Mouse (Mus musculus): ENCODE results near the gene Prkcsh. TPM values are rescaled to one million over a fixed set of nuclear protein-coding genes. Genes with fewer than 3 reads are reported as not detected.
A peak's percentile ranks its signal among the peaks of the same experiment; 100 is the strongest.

Gene Prkcsh
- polyA plus RNA-seq, 1 experiment from 2014 or later = 86.6 TPM

- Histone ChIP-seq H3K9me3 (ENCODE audit: control insufficient read depth, low read length) (no peaks in the 10 kb centered on the region), H3K4me2 (ENCODE audit: low read depth, low read length) (peak overlapping the region; percentile 59), H3K27me3 (replicated peaks; ENCODE audit: control insufficient read depth, insufficient read depth, low read length) (peaks cover 57% of the 10 kb centered on the region), H3K4me1 (ENCODE audit: control insufficient read depth, insufficient read depth, low read length) (peaks cover 14% of the 10 kb centered on the region), H3K4me3 (ENCODE audit: low read depth, low read length) (peak overlapping the region; percentile 37), H3K27ac (replicated peaks; ENCODE audit: low read depth, low read length) (no peak overlapping the region), H3K9ac (ENCODE audit: low read depth, low read length) (peak overlapping the region; percentile 55; the same call in 1 of the 2 replicates), H3K36me3 (ENCODE audit: control insufficient read depth, insufficient read depth, low read length) (no peaks in the 10 kb centered on the region)
- peak; percentile 22; the same call in 1 of the 2 replicates for ATAC-seq (ENCODE audit: low read depth)
- WGBS = 1% methylated on average over 23 of the region's 43 CpGs
- peak; percentile 69 for DNase-seq (ENCODE audit: low spot score)
These were observed 47.8 kb downstream of the Prkcsh start for GRCm38 (mm10) chr9:22050351-22050889.

DNA sequence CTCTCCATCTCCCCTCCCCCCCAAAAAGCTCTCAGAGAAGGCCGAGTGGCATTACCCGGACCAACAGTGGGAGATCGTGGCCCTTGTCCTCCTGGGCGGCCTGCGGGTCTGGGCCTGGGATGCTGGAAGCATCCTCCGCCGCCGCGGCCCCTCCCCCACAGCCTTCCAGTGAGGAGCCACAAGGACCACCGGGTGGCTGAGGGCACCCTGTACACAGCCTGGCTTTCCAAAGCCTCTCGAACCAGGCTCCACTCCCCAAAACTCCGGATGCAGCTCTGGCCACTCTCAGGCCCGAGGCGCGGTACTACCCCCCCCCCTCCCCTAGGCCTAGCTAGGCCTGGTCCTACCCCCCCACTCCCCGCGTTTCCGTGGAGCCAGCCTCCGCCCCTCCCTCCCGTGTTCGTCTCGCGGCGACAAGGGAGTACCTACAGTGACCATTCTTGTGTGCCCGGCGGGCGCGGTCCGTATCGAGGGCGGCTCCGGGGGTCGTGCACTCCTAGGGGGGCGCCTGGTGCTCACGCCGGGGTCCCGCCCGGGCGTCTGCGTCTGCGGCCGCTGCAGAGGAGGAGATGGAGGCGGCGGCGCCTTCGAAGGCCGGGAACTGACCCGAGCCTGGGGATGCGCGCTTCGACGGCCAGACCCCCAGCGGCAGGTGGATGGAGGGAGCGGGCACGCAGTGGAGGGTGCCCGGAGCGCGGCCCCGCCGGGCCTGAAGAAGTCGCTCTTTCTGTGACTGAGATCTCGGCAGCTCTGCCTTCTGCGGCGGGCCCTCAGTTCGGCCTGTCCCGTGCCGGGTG lies 48.8 kb downstream of the Prkcsh start:
- 0% methylated on average over 19 of the region's 67 CpGs for WGBS
- Histone ChIP-seq H3K27me3 (replicated peaks; ENCODE audit: control insufficient read depth, insufficient read depth, low read length) (peaks cover 58% of the 10 kb centered on the region), H3K9me3 (ENCODE audit: control insufficient read depth, low read length) (no peaks in the 10 kb centered on the region), H3K9ac (ENCODE audit: low read depth, low read length) (peak overlapping the region; percentile 55), H3K27ac (replicated peaks; ENCODE audit: low read depth, low read length) (no peak overlapping the region; the same call in 1 of the 2 replicates), H3K36me3 (ENCODE audit: control insufficient read depth, insufficient read depth, low read length) (no peaks in the 10 kb centered on the region), H3K4me2 (ENCODE audit: low read depth, low read length) (peak overlapping the region; percentile 59), H3K4me1 (ENCODE audit: control insufficient read depth, insufficient read depth, low read length) (peaks cover 14% of the 10 kb centered on the region), H3K4me3 (ENCODE audit: low read depth, low read length) (peak overlapping the region; percentile 37)
- DNase-seq (ENCODE audit: low spot score) (no peak), ATAC-seq (ENCODE audit: low read depth) (peak; percentile 1; the same call in 1 of the 2 replicates)

DNA sequence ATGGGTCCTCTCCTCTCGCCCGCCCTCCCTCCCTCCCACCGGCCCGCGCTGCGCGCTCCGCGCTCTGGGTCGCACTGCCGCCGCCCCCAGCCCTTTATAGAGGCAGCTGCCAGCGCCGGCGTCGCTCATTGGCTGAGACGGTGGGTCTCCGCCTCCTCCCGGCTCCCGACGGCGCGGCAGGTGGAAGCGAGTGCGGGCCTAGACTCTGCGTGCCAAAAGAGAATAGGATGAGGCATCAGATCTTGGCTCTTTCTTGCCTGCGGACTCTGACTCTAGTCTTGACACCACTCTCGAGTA lies 49.3 kb downstream of the Prkcsh start, which contains the start of gene Elavl3:
Gene Elavl3 (minus strand): TSS at position 66 of the 297 bp plus-strand sequence.
- DNase-seq (ENCODE audit: low spot score) (peak; percentile 55), ATAC-seq (ENCODE audit: low read depth) (peak; percentile 60; the same call in 1 of the 2 replicates)
- no peak within 1 kb of the TSS; the same call in 1 of the 2 replicates for H3K27ac ChIP-seq (replicated peaks; ENCODE audit: low read depth, low read length)
- H3K9me3 ChIP-seq (ENCODE audit: control insufficient read depth, low read length) = no peaks in the 10 kb centered on the region
- 3% methylated on average over 12 of the region's 28 CpGs for WGBS
- peaks cover 58% of the 10 kb centered on the region for H3K27me3 ChIP-seq (replicated peaks; ENCODE audit: control insufficient read depth, insufficient read depth, low read length)
- peaks cover 14% of the 10 kb centered on the region for H3K4me1 ChIP-seq (ENCODE audit: control insufficient read depth, insufficient read depth, low read length)
- peaks cover 1% of the 10 kb centered on the region; the same call in 1 of the 2 replicates for H3K36me3 ChIP-seq (ENCODE audit: control insufficient read depth, insufficient read depth, low read length)
- peak within 1 kb of the TSS; percentile 55 for H3K9ac ChIP-seq (ENCODE audit: low read depth, low read length)
- H3K4me2 ChIP-seq (ENCODE audit: low read depth, low read length) = peak within 1 kb of the TSS; percentile 59
- peak within 1 kb of the TSS; percentile 37 for H3K4me3 ChIP-seq (ENCODE audit: low read depth, low read length)

DNA sequence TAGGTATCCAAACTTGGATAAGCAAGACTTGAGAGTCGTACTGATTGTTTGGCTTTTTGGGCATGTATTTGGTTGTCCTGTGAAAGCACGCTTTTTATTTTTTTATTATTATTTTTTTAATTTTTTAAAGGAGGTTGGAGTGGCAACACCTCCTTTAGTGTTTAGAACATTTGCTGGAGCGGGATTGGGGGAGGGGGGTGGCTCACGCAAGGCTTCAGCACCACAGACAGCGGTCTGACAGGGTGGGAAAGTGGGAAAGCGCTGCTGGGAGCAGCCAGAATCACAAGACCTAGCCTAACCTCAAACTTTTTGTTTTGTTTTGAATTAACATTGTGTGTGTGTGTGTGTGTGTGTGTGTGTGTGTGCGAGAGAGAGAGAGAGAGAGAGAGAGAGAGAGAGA lies 51.1 kb downstream of the Prkcsh start:
- H3K4me1 ChIP-seq (ENCODE audit: control insufficient read depth, insufficient read depth, low read length) = peaks cover 14% of the 10 kb centered on the region
- WGBS = 33% methylated on average over 7 of the region's 7 CpGs
- H3K27me3 ChIP-seq (replicated peaks; ENCODE audit: control insufficient read depth, insufficient read depth, low read length) = peaks cover 58% of the 10 kb centered on the region
- no peak overlapping the region for H3K9ac ChIP-seq (ENCODE audit: low read depth, low read length)
- ATAC-seq (ENCODE audit: low read depth) (no peak), DNase-seq (ENCODE audit: low spot score) (peak; percentile 35)
- H3K4me2 ChIP-seq (ENCODE audit: low read depth, low read length) = no peak overlapping the region
- no peak overlapping the region for H3K27ac ChIP-seq (replicated peaks; ENCODE audit: low read depth, low read length)
- H3K4me3 ChIP-seq (ENCODE audit: low read depth, low read length) = no peak overlapping the region
- H3K9me3 ChIP-seq (ENCODE audit: control insufficient read depth, low read length) = no peaks in the 10 kb centered on the region
- peaks cover 19% of the 10 kb centered on the region; the same call in 1 of the 2 replicates for H3K36me3 ChIP-seq (ENCODE audit: control insufficient read depth, insufficient read depth, low read length)

DNA sequence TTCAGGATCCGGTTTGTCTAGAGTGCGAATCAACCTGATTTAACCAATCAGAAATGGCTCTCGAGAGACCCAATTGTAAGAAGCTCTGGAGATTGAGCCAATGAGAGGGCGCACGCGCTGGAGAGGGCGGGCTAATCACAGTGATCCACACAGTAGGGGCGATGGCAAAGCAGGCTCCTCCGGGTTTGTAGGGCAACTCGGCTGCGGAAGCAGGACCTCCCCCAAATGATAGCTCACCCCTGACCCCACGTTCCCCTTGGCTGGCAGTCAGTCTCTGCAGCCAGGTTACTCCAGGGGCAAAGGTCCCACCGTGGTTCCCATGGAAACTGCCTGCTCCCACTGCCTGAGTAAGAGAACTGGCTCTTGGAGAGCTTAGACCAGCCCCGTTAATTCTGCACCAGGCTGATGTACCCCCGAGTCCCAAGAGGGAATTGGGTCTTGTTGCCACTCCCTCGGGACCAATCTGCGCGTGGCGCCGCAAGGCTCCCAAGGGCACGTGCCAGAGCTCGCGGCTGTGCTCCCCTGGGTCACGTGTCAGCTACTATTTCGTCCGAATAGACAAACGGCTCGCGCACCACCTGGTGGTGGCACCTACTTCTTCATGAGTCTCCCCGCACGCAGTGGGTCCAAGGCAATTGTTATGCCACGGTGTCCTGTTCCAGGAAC lies 51.9 kb downstream of the Prkcsh start:
- WGBS = 3% methylated on average over 30 of the region's 32 CpGs
- Histone ChIP-seq H3K9me3 (ENCODE audit: control insufficient read depth, low read length) (no peaks in the 10 kb centered on the region), H3K4me1 (ENCODE audit: control insufficient read depth, insufficient read depth, low read length) (peaks cover 14% of the 10 kb centered on the region), H3K9ac (ENCODE audit: low read depth, low read length) (no peak overlapping the region), H3K36me3 (ENCODE audit: control insufficient read depth, insufficient read depth, low read length) (peaks cover 26% of the 10 kb centered on the region), H3K27ac (replicated peaks; ENCODE audit: low read depth, low read length) (no peak overlapping the region), H3K4me2 (ENCODE audit: low read depth, low read length) (peak overlapping the region; percentile 31), H3K27me3 (replicated peaks; ENCODE audit: control insufficient read depth, insufficient read depth, low read length) (peaks cover 53% of the 10 kb centered on the region), H3K4me3 (ENCODE audit: low read depth, low read length) (0 out of 2 replicates have a peak overlapping the region, but pooled peaks have one; percentile 2)
- DNase-seq (ENCODE audit: low spot score) (peak; percentile 87), ATAC-seq (ENCODE audit: low read depth) (peak; percentile 52)

DNA sequence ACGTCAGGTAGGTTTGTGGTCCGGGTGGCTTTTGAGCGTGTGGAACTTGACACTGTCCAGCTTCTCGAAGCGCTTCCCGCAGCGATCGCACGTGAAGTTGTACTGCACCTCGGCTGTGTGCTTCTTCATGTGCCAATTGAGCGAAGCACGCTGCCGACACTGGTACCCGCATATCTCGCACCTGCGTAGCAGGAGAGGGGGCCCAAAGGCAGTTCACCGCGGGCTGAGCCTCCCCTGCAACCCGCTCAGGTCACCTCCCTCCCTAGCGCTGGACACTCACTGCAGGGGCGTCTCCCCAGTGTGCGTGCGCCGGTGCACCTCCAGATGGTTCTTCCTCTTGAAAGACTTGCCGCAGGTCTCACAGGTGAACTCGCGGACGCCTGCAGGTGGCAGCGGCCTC lies 53.1 kb downstream of the Prkcsh start:
- H3K4me2 ChIP-seq (ENCODE audit: low read depth, low read length) = no peak overlapping the region
- H3K36me3 ChIP-seq (ENCODE audit: control insufficient read depth, insufficient read depth, low read length) = peaks cover 33% of the 10 kb centered on the region
- no peak overlapping the region for H3K4me3 ChIP-seq (ENCODE audit: low read depth, low read length)
- peaks cover 41% of the 10 kb centered on the region for H3K27me3 ChIP-seq (replicated peaks; ENCODE audit: control insufficient read depth, insufficient read depth, low read length)
- ATAC-seq (ENCODE audit: low read depth) = no peak
- peaks cover 10% of the 10 kb centered on the region for H3K4me1 ChIP-seq (ENCODE audit: control insufficient read depth, insufficient read depth, low read length)
- no peak overlapping the region for H3K9ac ChIP-seq (ENCODE audit: low read depth, low read length)
- DNase-seq (ENCODE audit: low spot score) = no peak
- H3K27ac ChIP-seq (replicated peaks; ENCODE audit: low read depth, low read length) = no peak overlapping the region
- 30% methylated on average over 25 of the region's 29 CpGs for WGBS
- no peaks in the 10 kb centered on the region for H3K9me3 ChIP-seq (ENCODE audit: control insufficient read depth, low read length)

- ATAC-seq (ENCODE audit: low read depth) = no peak
- Histone ChIP-seq H3K4me1 (ENCODE audit: control insufficient read depth, insufficient read depth, low read length) (peaks cover 4% of the 10 kb centered on the region; the same call in 1 of the 2 replicates), H3K27ac (replicated peaks; ENCODE audit: low read depth, low read length) (no peak overlapping the region), H3K36me3 (ENCODE audit: control insufficient read depth, insufficient read depth, low read length) (peaks cover 39% of the 10 kb centered on the region), H3K4me3 (ENCODE audit: low read depth, low read length) (no peak overlapping the region), H3K9ac (ENCODE audit: low read depth, low read length) (no peak overlapping the region), H3K27me3 (replicated peaks; ENCODE audit: control insufficient read depth, insufficient read depth, low read length) (peaks cover 34% of the 10 kb centered on the region), H3K4me2 (ENCODE audit: low read depth, low read length) (no peak overlapping the region), H3K9me3 (ENCODE audit: control insufficient read depth, low read length) (no peaks in the 10 kb centered on the region)
- 73% methylated on average over 9 of the region's 9 CpGs for WGBS
- DNase-seq (ENCODE audit: low spot score) = no peak
These were observed 53.8 kb downstream of the Prkcsh start for GRCm38 (mm10) chr9:22056303-22056910.

GRCm38 (mm10) chr9:22057031-22057517 lies 54.5 kb downstream of the Prkcsh start:
- H3K9ac ChIP-seq (ENCODE audit: low read depth, low read length) = no peak overlapping the region
- H3K4me2 ChIP-seq (ENCODE audit: low read depth, low read length) = no peak overlapping the region
- no peak overlapping the region for H3K4me3 ChIP-seq (ENCODE audit: low read depth, low read length)
- peaks cover 4% of the 10 kb centered on the region; the same call in 1 of the 2 replicates for H3K4me1 ChIP-seq (ENCODE audit: control insufficient read depth, insufficient read depth, low read length)
- 87% methylated on average over 8 of the region's 9 CpGs for WGBS
- H3K36me3 ChIP-seq (ENCODE audit: control insufficient read depth, insufficient read depth, low read length) = peaks cover 39% of the 10 kb centered on the region
- no peaks in the 10 kb centered on the region for H3K9me3 ChIP-seq (ENCODE audit: control insufficient read depth, low read length)
- H3K27ac ChIP-seq (replicated peaks; ENCODE audit: low read depth, low read length) = no peak overlapping the region
- H3K27me3 ChIP-seq (replicated peaks; ENCODE audit: control insufficient read depth, insufficient read depth, low read length) = peaks cover 28% of the 10 kb centered on the region
- DNase-seq (ENCODE audit: low spot score) (no peak), ATAC-seq (ENCODE audit: low read depth) (no peak)

Data from embryonic facial prominence, embryonic 14.5 days (tissue).